Mouse (Mus musculus) left cerebral cortex, adult 8-10 months (tissue): ENCODE measurements around the gene Katnbl1. TPM values are rescaled to one million over a fixed set of nuclear protein-coding genes. Genes with fewer than 3 reads are reported as not detected.
A peak's percentile ranks its signal among the peaks of the same experiment; 100 is the strongest.
"Not testable (repeated sequence)": the region's sequence is repeated elsewhere in the genome, so short reads cannot be mapped to it uniquely, and the experiment has no call there.

Experiments used
- DNase-seq, 2 experiments: peaks; one replicate each; pipeline ENCODE4 v3.0.0; 2022; ENCODE audit warnings: low spot score in 2 of 2
- total RNA-seq, 4 experiments: library from RNA; stranded (reverse); gene quantifications; 2 replicates each; pipeline ENCODE4 v1.2.4; 2022

The Katnbl1 gene
- total RNA-seq, 4 experiments from 2014 or later: 12.5 to 15.1 (median 13.4) TPM

GRCm38 (mm10) chr2:112392689-112393088 is 13.7 kb downstream of the Katnbl1 start:
- DNase-seq: no peak

DNA sequence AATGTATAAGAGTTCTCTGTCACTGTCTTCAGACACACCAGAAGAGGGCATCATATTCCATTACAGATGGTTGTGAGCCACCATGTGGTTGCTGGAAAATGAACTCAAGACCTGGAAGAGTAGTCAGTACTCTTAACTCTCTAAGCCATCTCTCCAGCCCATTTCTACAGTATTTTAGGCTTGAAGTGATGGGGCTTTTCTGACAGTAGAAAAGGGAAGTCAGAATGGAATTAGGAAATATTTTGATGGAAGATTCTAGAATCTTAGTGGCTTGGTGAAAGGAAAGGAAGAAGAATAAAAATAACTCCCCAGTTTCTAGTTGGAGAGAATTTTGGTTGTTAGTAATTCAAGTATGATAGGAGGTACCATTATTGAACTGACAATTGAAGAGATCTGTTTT is 14.9 kb downstream of the Katnbl1 start:
- no peak for DNase-seq

GRCm38 (mm10) chr2:112396649-112397048 is 17.6 kb downstream of the Katnbl1 start:
- no peak for DNase-seq

DNA sequence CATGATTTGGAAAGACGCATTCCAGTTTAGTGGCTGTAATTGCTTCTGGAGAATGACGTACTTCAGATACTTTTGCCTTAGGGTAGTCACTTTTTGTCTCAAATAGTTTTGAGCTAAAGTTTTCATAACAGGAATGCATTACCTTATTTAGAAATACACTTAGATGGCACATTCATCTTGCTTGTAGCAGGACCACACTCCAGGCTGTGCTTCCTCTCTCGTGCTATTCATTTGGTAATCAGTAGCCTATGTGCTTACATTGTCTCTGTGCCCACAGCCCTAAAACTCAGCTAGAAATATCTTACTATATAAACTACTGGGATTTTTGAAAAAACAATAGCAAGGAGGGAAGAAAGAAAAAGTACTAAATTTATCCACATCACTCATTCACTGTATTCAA is 28.0 kb downstream of the Katnbl1 start:
- no peak for DNase-seq

DNA sequence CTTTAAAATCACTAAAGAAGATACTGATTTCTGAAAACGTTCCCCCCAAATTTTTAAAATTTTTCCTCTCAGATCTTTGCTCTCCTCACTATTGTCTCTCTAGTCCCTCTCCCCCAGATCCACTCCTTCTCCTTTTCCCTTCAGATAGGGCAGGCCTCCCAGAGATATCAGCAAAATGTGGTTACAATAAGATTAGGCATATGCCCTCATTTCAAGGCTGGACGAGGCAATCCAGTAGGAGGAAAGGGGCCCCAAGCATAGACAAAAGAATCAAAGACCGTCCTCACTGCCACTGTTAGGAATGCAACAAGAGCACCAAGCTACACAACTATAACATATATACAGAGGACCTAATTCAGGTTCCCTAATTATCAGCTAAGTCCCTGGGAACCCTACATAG is 46.3 kb downstream of the Katnbl1 start:
- no peak for DNase-seq

- DNase-seq: not testable (repeated sequence)
Measured at GRCm38 (mm10) chr2:112428534-112428933, 49.5 kb downstream of the Katnbl1 start.

GRCm38 (mm10) chr2:112429665-112430064 is 50.7 kb downstream of the Katnbl1 start:
- DNase-seq: no peak

DNA sequence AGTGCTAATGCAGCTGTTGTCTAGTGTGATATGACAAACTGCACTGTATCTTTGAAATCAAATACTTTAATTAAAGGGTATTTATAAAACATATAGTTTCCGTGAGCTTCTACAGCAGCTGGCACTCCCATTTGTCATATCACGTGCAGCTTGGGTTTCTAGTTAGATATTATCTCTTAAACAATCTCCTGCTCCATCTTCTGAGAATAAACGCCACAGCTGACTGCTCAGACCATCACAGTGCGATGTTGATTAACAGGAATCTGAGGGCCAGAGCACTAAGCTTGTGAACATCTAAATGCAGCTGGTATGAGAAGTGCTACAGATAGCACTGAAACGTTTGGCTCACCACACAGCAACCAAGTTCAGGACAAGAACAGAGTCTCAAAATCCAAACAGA is 51.4 kb downstream of the Katnbl1 start:
- DNase-seq: no peak

GRCm38 (mm10) chr2:112432523-112432922 is 53.5 kb downstream of the Katnbl1 start:
- DNase-seq: no peak

- no peak for DNase-seq
Measured at GRCm38 (mm10) chr2:112433359-112433758, 54.3 kb downstream of the Katnbl1 start.

- no peak for DNase-seq
Measured at GRCm38 (mm10) chr2:112436292-112436691, 57.3 kb downstream of the Katnbl1 start.

- no peak for DNase-seq
Measured at GRCm38 (mm10) chr2:112437589-112437988, 58.6 kb downstream of the Katnbl1 start.

DNA sequence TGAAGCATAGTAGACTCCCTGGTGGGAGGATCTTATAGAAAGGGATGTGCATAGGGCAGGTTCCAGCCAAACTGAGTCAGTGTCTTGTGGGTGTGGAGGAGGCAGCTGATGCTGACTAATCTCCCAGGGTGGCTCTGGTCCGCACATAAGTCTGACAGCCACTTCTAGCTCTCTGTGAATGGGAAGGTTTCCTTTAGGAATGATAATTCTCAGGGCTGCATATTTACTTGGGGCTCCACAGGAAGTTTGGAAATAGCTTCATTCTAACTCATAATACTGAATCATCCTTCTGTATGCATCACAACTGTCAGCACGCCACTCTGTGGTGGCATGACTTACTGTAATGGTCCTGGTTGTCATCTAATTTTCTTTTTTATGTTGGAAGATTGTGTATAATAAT is 64.5 kb downstream of the Katnbl1 start:
- peak in 1 of 2 experiments; percentile 66 for DNase-seq

GRCm38 (mm10) chr2:112445511-112445910 is 66.5 kb downstream of the Katnbl1 start:
- DNase-seq: no peak

- not testable (repeated sequence) for DNase-seq
Measured at GRCm38 (mm10) chr2:112448046-112448445, 69.0 kb downstream of the Katnbl1 start.

GRCm38 (mm10) chr2:112448510-112449059 is 69.6 kb downstream of the Katnbl1 start:
- no peak for DNase-seq

- no peak for DNase-seq
Measured at GRCm38 (mm10) chr2:112449597-112450296, 70.7 kb downstream of the Katnbl1 start.

DNA sequence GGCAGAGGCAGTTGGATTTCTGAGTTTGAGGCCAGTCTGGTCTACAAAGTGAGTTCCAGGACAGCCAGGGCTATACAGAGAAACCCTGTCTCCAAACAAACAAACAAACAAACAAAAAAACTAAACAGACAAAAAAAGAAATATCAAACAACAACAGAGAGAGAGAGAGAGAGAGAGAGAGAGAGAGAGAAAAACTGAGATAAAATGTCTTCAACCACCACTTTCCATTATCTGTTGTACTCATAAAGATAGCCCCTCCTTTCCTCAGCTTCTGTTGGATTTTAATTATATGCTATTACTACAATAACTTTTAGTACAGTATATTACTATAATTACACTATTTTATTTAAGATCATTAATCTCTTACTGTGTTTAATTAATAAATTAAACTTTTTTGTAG is 73.5 kb downstream of the Katnbl1 start:
- not testable (repeated sequence) for DNase-seq

DNA sequence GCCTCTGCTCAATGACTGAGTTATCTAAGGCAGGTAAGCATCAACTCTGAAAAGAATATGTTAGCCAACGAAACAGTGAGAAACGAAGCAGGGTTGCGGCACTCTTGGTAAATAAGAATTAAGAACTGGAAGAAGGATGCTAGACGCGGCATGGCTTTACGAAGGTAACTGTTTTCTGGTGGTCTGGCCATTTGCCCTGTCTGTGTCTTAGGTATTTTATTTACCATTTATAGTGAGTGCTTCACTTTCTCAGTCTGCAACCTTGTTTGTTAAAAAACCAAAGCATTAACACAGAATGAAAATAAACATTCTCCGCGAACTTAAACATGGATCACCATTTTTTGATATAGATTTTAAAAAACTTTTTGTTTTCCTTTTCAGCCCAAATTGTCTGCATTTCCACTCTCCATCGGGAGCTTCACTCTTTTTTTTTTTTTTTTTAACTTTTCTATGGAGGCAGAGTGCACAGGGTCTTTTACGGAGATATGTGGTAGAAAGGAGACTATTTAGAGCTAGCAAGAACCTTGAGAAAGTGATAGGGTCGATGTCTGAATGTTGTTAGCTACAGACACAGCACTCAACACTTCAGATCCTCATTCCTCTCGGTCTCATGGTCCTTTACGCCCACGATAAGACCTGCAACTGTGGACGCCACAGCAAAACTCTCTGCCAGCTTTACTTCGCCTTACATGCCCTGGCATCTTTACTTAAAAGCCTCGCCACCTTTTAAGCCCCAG is 75.3 kb downstream of the Katnbl1 start:
- no peak for DNase-seq

DNA sequence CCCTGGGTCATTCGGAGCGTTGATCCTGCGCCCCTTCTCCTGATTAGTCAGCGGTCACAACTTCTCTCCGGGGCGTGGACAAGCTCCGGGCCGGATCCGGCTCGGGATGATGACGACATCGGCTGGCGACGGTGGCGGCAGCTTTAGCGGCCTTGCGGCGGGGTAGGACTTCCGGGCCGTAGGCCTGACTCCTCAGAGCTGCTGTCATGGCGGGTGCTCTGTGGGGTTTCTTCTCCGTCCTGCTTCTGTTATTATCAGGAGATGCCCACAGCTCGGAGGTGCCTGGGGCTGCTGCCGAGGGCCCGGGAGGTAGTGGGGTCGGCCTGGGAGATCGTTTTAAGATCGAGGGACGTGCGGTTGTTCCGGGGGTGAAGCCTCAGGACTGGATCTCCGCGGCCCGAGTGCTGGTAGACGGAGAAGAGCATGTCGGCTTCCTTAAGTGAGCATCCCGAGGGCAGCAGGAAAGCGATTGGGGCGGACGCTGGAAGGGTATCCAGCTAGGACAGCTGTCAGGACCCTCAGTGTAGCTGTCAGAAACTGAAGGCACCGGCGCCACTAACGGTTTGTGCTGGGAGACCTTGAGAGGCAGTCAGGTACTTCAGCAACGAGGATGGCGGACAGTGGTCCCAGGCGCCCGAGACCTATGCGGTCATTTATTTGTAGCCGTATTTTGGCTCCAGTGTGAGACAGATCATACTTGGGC is 76.0 kb downstream of the Katnbl1 start, which contains the start of gene Emc7:
Gene Emc7 (plus strand): TSS at position 136 of the 703 bp plus-strand sequence.
- DNase-seq: peak; percentile 91 to 96

DNA sequence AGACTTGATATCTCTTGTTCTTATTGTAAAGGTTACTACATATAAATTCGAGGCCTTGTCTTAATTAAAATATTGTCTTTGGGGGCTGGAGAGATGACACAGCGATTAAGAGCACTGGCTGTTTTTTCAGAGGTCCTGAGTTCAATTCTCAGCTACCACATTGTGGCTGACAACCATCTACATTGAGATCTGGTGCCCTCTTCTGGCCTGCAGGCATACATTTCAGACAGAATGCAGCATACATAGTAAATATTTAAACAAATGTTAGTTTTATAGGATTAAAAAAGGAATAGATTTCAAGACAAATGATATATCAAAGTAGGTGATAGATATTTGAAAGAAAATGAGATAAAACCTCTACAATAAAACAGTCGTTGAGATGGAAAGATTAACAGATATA is 81.5 kb downstream of the Katnbl1 start:
- DNase-seq: no peak
